Mouse (Mus musculus): ENCODE measurements at regions not wholly inside any gene's neighbourhood (a gene's known extent, or its start where the extent isn't known, plus 50 kb on each side); places are given as distances from the start of the nearest gene placed in this dataset.

- no peak for ATAC-seq (replicated peaks)
- peaks cover 12% of the 10 kb centered on the region for H3K4me1 ChIP-seq
- no peak overlapping the region for H3K9ac ChIP-seq (replicated peaks)
- no peak overlapping the region for H3K4me2 ChIP-seq (replicated peaks)
- no peak overlapping the region for H3K4me3 ChIP-seq
- no peak overlapping the region for H3K27ac ChIP-seq (replicated peaks)
- H3K27me3 ChIP-seq, result no peaks in the 10 kb centered on the region
- no peaks in the 10 kb centered on the region for H3K36me3 ChIP-seq
- 68% methylated on average over 8 of the region's 8 CpGs for WGBS
- no peaks in the 10 kb centered on the region for H3K9me3 ChIP-seq
These were observed 109.6 kb downstream of the Dyrk2 start for GRCm38 (mm10) chr10:118760441-118760840.

DNA sequence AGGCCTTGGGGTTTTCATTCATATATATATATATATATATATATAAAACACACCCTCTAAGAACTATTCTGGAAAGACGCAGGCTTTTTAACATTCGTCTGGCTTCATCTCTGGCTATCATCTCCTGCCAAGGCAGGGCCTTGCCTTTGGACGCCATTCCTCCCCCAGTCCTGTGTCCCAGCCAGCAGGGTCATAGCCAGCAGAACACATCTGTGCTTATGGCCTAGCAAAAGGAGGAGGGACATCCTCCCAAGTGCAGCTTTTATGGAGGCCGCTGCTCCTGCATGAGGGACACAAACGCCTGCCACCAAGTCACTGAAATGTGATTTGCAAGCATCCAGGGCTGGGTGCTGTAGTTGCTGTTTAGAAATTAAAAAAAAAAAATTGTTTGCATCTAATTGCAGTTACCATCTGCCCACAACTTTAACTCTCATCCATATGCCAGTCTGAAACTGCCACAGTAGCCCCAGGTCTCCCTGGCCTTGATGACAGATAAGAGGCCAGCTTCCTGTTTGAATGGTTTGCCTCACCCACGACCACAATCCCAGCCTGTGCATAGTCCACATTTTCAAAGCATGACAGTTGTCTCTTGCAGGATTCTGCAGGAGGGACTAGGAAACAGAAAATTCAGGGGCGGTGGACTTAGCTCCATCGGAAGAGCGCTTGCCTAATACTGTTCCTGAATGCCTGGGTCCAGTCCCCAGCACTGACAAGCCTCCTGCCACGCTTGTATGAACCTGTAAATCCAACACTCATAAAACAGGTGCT, 108.7 kb downstream of the Dyrk2 start:
- Histone ChIP-seq H3K4me3 (no peak overlapping the region), H3K4me1 (peaks cover 12% of the 10 kb centered on the region), H3K36me3 (no peaks in the 10 kb centered on the region), H3K9me3 (no peaks in the 10 kb centered on the region), H3K27ac (replicated peaks) (no peak overlapping the region), H3K27me3 (no peaks in the 10 kb centered on the region), H3K9ac (replicated peaks) (no peak overlapping the region), H3K4me2 (replicated peaks) (no peak overlapping the region)
- 80% methylated on average over 10 of the region's 10 CpGs for WGBS
- ATAC-seq (replicated peaks), result no peak

DNA sequence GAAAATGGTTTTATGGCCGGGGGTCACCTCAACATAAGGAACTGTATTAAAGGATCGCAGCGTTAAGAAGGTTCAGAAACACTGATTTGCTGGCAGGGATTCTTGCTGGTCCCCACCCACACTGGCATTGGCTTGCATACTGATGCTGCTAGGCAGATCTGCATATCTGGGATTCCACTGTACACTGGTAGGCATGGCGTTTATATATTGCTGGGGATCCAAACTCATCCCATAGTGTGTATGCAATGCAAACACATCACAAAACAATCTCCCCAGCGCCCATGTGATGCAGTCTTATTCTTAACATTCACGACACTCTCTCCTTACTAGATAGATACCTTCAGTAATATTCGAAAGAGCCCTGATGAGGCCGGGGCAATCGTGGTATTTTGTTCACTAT, 105.0 kb downstream of the Dyrk2 start:
- Histone ChIP-seq H3K27me3 (no peaks in the 10 kb centered on the region), H3K4me3 (no peak overlapping the region), H3K27ac (replicated peaks) (no peak overlapping the region), H3K36me3 (no peaks in the 10 kb centered on the region), H3K4me2 (replicated peaks) (no peak overlapping the region), H3K4me1 (peaks cover 9% of the 10 kb centered on the region), H3K9me3 (no peaks in the 10 kb centered on the region), H3K9ac (replicated peaks) (no peak overlapping the region)
- ATAC-seq (replicated peaks), result no peak
- 92% methylated on average over 9 of the region's 9 CpGs for WGBS

DNA sequence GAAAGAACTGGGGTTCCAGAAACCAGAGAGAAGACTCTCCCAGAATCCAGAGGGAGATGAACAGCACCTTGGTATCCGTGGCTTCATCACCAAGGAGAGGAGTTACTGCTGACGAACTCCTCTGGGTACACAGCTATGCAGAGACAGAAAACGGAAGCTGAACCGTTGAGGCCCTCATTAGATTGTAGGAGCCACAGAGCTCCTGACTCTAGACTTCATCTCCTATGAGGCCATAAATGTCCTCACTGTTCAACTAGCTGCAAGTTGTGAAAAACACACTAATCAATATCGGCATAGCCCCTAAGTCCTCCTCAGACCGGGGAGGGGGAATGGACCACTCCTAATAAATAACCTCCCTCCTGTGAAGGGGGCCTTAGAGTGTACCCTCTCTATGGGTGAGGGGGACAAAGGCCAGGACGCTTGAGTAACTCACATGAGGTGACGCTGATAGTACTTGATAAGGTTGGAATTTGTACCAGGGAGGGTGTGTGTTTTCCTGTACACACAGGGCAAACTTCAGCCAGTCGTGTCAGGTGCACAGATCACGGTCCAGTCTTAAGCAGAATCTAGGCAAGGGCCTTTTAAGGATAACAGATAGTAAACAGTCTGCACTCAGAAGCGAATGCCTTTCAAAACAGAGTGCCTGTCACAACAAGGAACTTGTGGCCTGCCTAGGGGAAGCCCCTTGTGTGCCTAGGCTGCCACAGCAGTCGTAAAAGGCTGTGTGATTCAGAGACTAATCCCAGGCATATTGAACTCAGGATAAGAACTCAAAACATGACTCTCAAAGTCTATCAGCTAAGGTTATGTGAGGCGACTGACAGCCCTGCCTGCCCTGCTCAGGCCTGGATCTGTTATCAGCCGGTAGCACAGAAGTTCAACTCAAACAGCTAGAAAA, 104.2 kb downstream of the Dyrk2 start:
- 73% methylated on average over 14 of the region's 14 CpGs for WGBS
- H3K4me2 ChIP-seq (replicated peaks), result no peak overlapping the region
- H3K9ac ChIP-seq (replicated peaks), result no peak overlapping the region
- no peak overlapping the region for H3K4me3 ChIP-seq
- ATAC-seq (replicated peaks), result no peak
- H3K9me3 ChIP-seq, result no peaks in the 10 kb centered on the region
- H3K27me3 ChIP-seq, result no peaks in the 10 kb centered on the region
- H3K4me1 ChIP-seq, result peaks cover 3% of the 10 kb centered on the region; the same call in 1 of the 2 replicates
- no peak overlapping the region for H3K27ac ChIP-seq (replicated peaks)
- no peaks in the 10 kb centered on the region for H3K36me3 ChIP-seq

- H3K4me3 ChIP-seq, result no peak overlapping the region
- H3K9me3 ChIP-seq, result no peaks in the 10 kb centered on the region
- no peak for ATAC-seq (replicated peaks)
- no peaks in the 10 kb centered on the region for H3K4me1 ChIP-seq
- H3K9ac ChIP-seq (replicated peaks), result no peak overlapping the region
- H3K36me3 ChIP-seq, result no peaks in the 10 kb centered on the region
- H3K4me2 ChIP-seq (replicated peaks), result no peak overlapping the region
- WGBS, result 82% methylated on average over 7 of the region's 7 CpGs
- H3K27ac ChIP-seq (replicated peaks), result no peak overlapping the region
- H3K27me3 ChIP-seq, result no peaks in the 10 kb centered on the region
These were observed 103.2 kb downstream of the Dyrk2 start for GRCm38 (mm10) chr10:118766826-118767225.

GRCm38 (mm10) chr10:118769751-118770150, 100.3 kb downstream of the Dyrk2 start:
- 91% methylated on average over 4 of the region's 4 CpGs for WGBS
- Histone ChIP-seq H3K36me3 (no peaks in the 10 kb centered on the region), H3K9me3 (no peaks in the 10 kb centered on the region), H3K27ac (replicated peaks) (no peak overlapping the region), H3K4me1 (no peaks in the 10 kb centered on the region), H3K27me3 (no peaks in the 10 kb centered on the region), H3K4me2 (replicated peaks) (no peak overlapping the region), H3K9ac (replicated peaks) (no peak overlapping the region), H3K4me3 (no peak overlapping the region)
- ATAC-seq (replicated peaks), result no peak

DNA sequence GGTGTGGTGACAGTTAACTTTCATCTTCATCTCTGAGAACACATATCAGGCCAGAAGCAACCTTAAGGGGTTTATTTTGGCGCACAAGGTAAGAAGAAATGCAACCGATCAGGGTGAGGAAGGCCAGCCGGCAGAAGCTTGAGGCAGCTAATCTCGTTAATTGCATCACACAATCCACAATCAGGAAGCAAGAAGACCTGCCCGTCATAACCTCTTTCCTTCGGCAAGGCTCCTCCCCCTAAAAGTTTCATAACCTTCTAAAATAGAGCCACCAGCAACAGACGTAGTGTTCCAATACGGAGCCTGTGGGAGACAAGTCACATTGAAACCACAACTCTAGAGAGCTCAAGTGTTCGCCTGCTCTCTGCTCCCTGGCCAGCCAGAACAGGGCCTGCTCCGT, 91.4 kb downstream of the Dyrk2 start:
- WGBS, result 93% methylated on average over 10 of the region's 10 CpGs
- H3K9me3 ChIP-seq, result no peaks in the 10 kb centered on the region

DNA sequence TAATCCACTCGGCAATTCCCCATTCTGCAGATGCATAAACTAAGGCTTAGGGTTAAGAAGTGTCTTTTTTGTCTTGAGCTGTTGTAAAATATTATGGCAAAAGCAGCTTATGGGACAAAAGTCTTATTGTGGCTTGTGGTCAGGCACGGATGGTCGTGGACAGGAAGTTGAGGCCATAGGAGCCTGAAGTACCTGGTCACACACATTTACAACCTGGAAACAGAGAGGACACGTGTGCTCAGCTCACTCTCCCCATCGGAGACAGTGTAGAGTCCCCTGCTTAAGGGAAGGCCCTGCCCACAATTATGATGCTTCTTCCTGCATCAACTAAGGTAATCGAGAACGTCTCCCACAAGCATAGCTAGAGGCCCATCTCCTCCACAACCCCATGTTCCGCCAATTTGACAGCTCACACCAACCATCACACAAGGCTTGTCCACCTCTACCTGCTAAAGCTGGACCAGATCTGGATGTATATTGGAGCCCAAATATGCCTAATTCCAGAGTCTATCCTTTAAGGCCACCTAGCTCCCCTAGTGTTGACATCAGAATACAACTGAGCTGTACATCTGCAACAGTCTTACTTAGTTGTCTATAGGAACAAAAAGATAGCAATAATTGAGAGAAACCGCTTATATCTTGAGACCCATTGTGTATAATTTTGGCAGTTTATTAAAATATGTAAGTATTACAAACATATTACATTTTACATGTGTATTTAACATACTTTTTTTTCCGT, 89.0 kb downstream of the Dyrk2 start:
- no peak overlapping the region for H3K9ac ChIP-seq (replicated peaks)
- no peak overlapping the region for H3K4me3 ChIP-seq
- no peaks in the 10 kb centered on the region for H3K27me3 ChIP-seq
- 89% methylated on average over 10 of the region's 10 CpGs for WGBS
- no peak overlapping the region for H3K27ac ChIP-seq (replicated peaks)
- H3K4me2 ChIP-seq (replicated peaks), result no peak overlapping the region
- peaks cover 4% of the 10 kb centered on the region; the same call in 1 of the 2 replicates for H3K4me1 ChIP-seq
- H3K36me3 ChIP-seq, result no peaks in the 10 kb centered on the region
- no peaks in the 10 kb centered on the region for H3K9me3 ChIP-seq
- ATAC-seq (replicated peaks), result 0 out of 2 replicates have a peak, but pooled peaks have one; percentile 35

More for the DNA sequence above, 91.4 kb downstream of the Dyrk2 start:
- no peak overlapping the region for H3K4me3 ChIP-seq
- H3K27me3 ChIP-seq, result no peaks in the 10 kb centered on the region
- H3K9ac ChIP-seq (replicated peaks), result no peak overlapping the region
- no peaks in the 10 kb centered on the region for H3K36me3 ChIP-seq
- no peak overlapping the region for H3K4me2 ChIP-seq (replicated peaks)
- H3K27ac ChIP-seq (replicated peaks), result no peak overlapping the region
- H3K4me1 ChIP-seq, result peaks cover 4% of the 10 kb centered on the region; the same call in 1 of the 2 replicates
- no peak for ATAC-seq (replicated peaks)

DNA sequence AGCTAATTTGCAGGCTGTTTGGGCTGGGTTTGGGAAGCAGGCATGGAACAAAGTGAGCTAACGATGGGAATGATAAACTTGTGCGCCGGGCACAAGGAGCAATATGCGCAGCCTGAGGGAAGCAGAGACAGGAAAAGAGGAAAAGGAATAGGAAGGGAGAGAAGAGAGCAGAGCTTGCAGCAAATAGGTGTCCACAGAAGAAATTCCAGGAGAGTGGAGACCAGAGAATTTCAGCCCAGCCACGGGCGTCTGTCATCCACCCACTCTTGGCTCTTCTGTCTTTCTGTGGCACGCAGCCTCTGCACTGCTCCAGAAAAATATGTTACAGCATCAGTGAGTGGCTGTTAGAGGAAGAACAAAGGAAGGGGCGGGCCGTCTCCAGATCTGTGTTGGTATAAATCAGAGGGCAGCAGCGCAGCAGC, 88.2 kb downstream of the Dyrk2 start:
- ATAC-seq (replicated peaks), result peak; percentile 75

DNA sequence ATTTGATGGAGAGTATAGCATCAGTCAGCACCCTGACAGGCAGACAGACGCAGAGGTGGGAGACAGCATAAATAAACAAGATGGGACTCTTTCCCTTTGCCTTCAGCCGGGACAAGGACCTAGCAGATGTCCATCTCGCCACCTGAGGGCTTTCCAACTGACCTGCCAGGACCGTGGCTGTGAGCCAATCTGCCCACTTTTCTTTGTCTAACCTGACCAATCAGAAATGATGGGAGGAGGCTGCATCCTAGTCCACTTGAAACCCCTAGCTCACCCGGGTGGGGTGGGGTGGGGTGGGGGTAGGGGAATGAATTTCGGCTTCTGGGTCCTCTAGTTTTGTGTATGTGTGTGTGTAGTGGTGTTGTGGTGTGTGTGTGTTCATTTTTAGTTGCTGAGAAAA, 87.4 kb downstream of the Dyrk2 start:
- H3K9ac ChIP-seq (replicated peaks), result no peak overlapping the region
- H3K4me2 ChIP-seq (replicated peaks), result no peak overlapping the region
- no peak overlapping the region for H3K27ac ChIP-seq (replicated peaks)
- no peaks in the 10 kb centered on the region for H3K36me3 ChIP-seq
- peaks cover 4% of the 10 kb centered on the region; the same call in 1 of the 2 replicates for H3K4me1 ChIP-seq
- no peaks in the 10 kb centered on the region for H3K9me3 ChIP-seq
- H3K4me3 ChIP-seq, result no peak overlapping the region
- no peaks in the 10 kb centered on the region for H3K27me3 ChIP-seq
- ATAC-seq (replicated peaks), result no peak
- WGBS, result 78% methylated on average over 6 of the region's 6 CpGs

More for the DNA sequence above, 88.2 kb downstream of the Dyrk2 start:
- Histone ChIP-seq H3K9me3 (no peaks in the 10 kb centered on the region), H3K4me2 (replicated peaks) (no peak overlapping the region), H3K4me1 (peaks cover 4% of the 10 kb centered on the region; the same call in 1 of the 2 replicates), H3K27ac (replicated peaks) (peak overlapping the region; percentile 70), H3K4me3 (no peak overlapping the region), H3K36me3 (no peaks in the 10 kb centered on the region), H3K27me3 (no peaks in the 10 kb centered on the region), H3K9ac (replicated peaks) (no peak overlapping the region)
- WGBS, result 49% methylated on average over 10 of the region's 10 CpGs

- H3K36me3 ChIP-seq, result no peaks in the 10 kb centered on the region
- WGBS, result 88% methylated on average over 8 of the region's 8 CpGs
- no peak overlapping the region for H3K4me3 ChIP-seq
- H3K27me3 ChIP-seq, result no peaks in the 10 kb centered on the region
- H3K9me3 ChIP-seq, result no peaks in the 10 kb centered on the region
- ATAC-seq (replicated peaks), result no peak
- no peak overlapping the region for H3K9ac ChIP-seq (replicated peaks)
- no peak overlapping the region for H3K4me2 ChIP-seq (replicated peaks)
- no peak overlapping the region for H3K27ac ChIP-seq (replicated peaks)
- peaks cover 5% of the 10 kb centered on the region; the same call in 1 of the 2 replicates for H3K4me1 ChIP-seq
These were observed 82.7 kb downstream of the Dyrk2 start for GRCm38 (mm10) chr10:118787280-118787690.
